23 mouse cellular contexts compared by ENCODE assay signal in the genomic region with DNA sequence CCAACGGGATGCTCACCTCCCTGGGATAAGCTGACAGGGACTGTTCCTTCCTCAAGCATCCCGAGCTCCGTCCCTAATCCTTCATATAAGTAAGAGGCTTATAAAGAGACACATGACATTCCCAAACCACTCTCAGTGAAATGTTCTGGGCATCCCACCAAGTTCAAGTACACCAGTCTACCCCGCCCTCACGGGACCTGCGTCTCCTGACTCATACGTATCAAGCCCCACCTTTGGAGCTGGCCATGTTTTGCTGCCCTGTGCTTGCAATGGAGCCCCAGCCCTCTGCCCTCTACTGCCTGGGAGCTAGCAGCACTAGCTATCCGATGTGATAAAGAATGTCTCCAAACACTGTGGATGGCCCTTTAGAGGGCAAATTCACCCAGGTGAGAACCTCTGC. TPM values are rescaled to one million over a fixed set of nuclear protein-coding genes. Genes with fewer than 3 reads are reported as not detected.
A peak's percentile ranks its signal among the peaks of the same experiment; 100 is the strongest.
DNase-seq lines count a peak whose midpoint lies in the region; ATAC-seq lines count a peak whose summit lies in the region.
"Had no signal": no experiment of that assay in that cellular context is flagged by ENCODE, and none has a peak within 500 bp of the region (broad histone marks: within the 10 kb centered on the region; RNA-seq: fewer than 3 reads in every experiment).

No protein-coding gene starts in this region.

- H3K4me1 ChIP-seq in neural tube, embryonic 15.5 days = no peaks in the 10 kb centered on the region
- H3K4me1 ChIP-seq: forebrain, embryonic 10.5 days; forebrain, embryonic 13.5 days; hindbrain, embryonic 10.5 days; hindbrain, embryonic 13.5 days; intestine, embryonic 15.5 days had no signal

- H3K36me3 ChIP-seq in neural tube, embryonic 15.5 days = peaks cover 75% of the 10 kb centered on the region

- intact Hi-C loops in heart, postnatal 25 days (cut with DNase I) = no loop called here

- no peak overlapping the region for H3K4me3 ChIP-seq in neural tube, embryonic 15.5 days (replicated peaks)
- H3K4me3 ChIP-seq: forebrain, embryonic 10.5 days; forebrain, embryonic 13.5 days; hindbrain, embryonic 10.5 days; hindbrain, embryonic 13.5 days; intestine, embryonic 15.5 days; kidney, embryonic 15.5 days had no signal

- H3K27ac ChIP-seq in neural tube, embryonic 15.5 days (replicated peaks) = no peak overlapping the region
- H3K27ac ChIP-seq: forebrain, embryonic 10.5 days; forebrain, embryonic 13.5 days; hindbrain, embryonic 10.5 days; hindbrain, embryonic 13.5 days; intestine, embryonic 15.5 days; kidney, embryonic 15.5 days had no signal

- no peaks in the 10 kb centered on the region for H3K27me3 ChIP-seq in neural tube, embryonic 15.5 days (replicated peaks)
- H3K27me3 ChIP-seq: forebrain, embryonic 13.5 days; hindbrain, embryonic 13.5 days; intestine, embryonic 15.5 days; kidney, embryonic 15.5 days had no signal

- WGBS in neural tube, embryonic 15.5 days = 93% methylated on average over 8 of the region's 8 CpGs

- no peaks in the 10 kb centered on the region for H3K9me3 ChIP-seq in neural tube, embryonic 15.5 days (replicated peaks)
- H3K9me3 ChIP-seq: forebrain, embryonic 10.5 days; forebrain, embryonic 13.5 days; hindbrain, embryonic 10.5 days; hindbrain, embryonic 13.5 days; intestine, embryonic 15.5 days; kidney, embryonic 15.5 days had no signal

- no peak overlapping the region for H3K4me2 ChIP-seq in neural tube, embryonic 15.5 days
- H3K4me2 ChIP-seq: forebrain, embryonic 13.5 days; hindbrain, embryonic 13.5 days; intestine, embryonic 15.5 days; kidney, embryonic 15.5 days had no signal

- ATAC-seq in neural tube, embryonic 15.5 days (ENCODE audit: low FRiP score) = no peak
- ATAC-seq: CD4-positive, CD25-positive, alpha-beta regulatory T cell, adult 4 months; forebrain, embryonic 13.5 days; forebrain, embryonic 16.5 days; hindbrain, embryonic 16.5 days; intestine, embryonic 15.5 days had no signal

- no peak overlapping the region for H3K9ac ChIP-seq in neural tube, embryonic 15.5 days (replicated peaks)
- H3K9ac ChIP-seq: forebrain, embryonic 13.5 days; hindbrain, embryonic 13.5 days; intestine, embryonic 15.5 days; kidney, embryonic 15.5 days had no signal

- DNase-seq in heart, adult 11 months = peak; percentile 95
- no peak for DNase-seq in heart, postnatal 25 days (ENCODE audit: low spot score)
- peak; percentile 12 for DNase-seq in heart, adult 8-10 months (ENCODE audit: low spot score)
- no peak for DNase-seq in heart, postnatal 4 days
- DNase-seq in 3T3-L1 (ENCODE audit: low read depth, low spot score) = peak; percentile 83
- DNase-seq: adrenal gland, postnatal 10 days; adrenal gland, postnatal 36 days; cerebellum, adult 18-20 months; cerebellum, adult 9-10 months; cerebellum, postnatal 14 days; gastrocnemius, postnatal 25 days; kidney, adult 11 months; kidney, adult 8-10 months had no signal

RNA-seq across cellular contexts. Expression of gene Map3k4, which starts 58.6 kb away (rescaled TPM):
- total RNA-seq in heart, postnatal 25 days (2021) = 10 to 100 TPM; 42.9 to 46.3 TPM
- 10 to 100 TPM; 39.7 to 57.5 (median 49.8) TPM for total RNA-seq in heart, adult 8-10 months (2022)
- total RNA-seq in heart, postnatal 4 days (2021) = 10 to 100 TPM; 34.4 to 41.5 TPM
- 36.4 and 37.1 TPM in 2 replicates for polyA plus RNA-seq in neural tube, embryonic 15.5 days (2015; fragmentation: Nextera tagmentation; extraction: Ambion mirVana)

Comparison
In these comparisons a context has a peak if more than half of its experiments do, and no peak if none do; other contexts are left out.
1. DNase-seq: peak in heart, adult 11 months (single experiment), heart, adult 8-10 months (single experiment) and 3T3-L1 (single experiment); none in heart, postnatal 25 days (single experiment) and heart, postnatal 4 days (single experiment).